Mouse (Mus musculus): Measurements from ENCODE around the gene Mavs.

Mavs gene

DNA sequence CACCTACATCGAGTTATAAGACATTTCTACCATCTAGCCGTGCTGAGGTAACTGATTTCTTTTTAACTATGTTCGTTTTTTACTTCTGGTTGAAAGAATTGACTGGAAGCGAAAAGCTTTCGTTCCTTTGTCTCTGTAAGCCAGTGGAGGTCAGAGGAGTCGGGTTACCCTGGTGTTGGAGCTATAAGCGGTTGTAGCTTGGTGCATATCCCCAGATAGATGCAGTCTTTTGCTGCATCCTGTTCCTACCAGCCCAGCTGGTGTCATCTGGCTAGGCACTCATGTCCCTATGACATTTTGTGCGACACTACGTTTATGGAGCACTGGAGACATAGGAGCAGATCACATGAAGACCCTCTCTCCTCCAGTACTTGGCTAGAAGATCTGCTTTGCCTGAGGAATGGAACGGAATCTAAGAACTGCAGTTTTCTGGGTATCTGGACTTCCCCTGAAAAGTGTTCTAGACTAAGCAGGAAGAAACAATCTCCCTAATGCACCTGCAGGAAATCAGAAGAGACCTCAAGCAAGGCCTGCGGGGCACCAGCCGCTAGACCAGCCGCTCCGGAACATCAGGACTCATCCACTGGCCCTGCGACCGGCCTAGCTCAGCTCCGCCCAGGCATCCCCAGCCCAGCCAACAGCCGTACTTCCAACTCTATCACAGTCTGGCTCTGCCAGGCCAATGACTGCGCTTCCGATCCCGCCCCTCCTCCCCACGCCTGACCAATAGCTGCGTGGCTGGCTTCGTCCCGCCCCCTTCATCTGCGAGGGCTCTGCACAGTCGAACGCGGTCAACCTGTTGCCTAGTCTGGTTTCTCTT is at the start of gene Mavs:
Gene Mavs (plus strand): TSS at position 757 of the 820 bp plus-strand sequence.
- DNase-seq: peak; percentile 97

DNA sequence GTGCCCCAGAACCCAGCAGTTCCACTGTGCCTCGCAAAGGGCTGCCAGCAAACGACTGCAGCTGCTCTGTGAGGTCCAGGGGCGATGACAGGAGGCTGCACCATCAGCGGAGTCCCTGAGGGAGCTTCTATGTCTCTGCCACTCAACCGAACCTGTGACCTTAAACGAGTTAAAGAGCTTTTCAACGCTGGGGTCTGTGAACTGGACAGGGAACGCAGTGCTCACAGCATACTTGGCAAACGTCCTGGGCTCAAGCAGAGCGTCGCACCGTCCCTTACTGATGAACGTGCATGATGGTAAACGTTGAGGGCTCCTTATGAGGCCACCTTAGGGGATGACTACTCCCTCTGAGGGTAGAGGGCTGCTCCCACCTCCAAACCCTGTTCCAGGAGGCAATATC is 47.5 kb upstream of the Mavs start:
- DNase-seq: no peak

DNA sequence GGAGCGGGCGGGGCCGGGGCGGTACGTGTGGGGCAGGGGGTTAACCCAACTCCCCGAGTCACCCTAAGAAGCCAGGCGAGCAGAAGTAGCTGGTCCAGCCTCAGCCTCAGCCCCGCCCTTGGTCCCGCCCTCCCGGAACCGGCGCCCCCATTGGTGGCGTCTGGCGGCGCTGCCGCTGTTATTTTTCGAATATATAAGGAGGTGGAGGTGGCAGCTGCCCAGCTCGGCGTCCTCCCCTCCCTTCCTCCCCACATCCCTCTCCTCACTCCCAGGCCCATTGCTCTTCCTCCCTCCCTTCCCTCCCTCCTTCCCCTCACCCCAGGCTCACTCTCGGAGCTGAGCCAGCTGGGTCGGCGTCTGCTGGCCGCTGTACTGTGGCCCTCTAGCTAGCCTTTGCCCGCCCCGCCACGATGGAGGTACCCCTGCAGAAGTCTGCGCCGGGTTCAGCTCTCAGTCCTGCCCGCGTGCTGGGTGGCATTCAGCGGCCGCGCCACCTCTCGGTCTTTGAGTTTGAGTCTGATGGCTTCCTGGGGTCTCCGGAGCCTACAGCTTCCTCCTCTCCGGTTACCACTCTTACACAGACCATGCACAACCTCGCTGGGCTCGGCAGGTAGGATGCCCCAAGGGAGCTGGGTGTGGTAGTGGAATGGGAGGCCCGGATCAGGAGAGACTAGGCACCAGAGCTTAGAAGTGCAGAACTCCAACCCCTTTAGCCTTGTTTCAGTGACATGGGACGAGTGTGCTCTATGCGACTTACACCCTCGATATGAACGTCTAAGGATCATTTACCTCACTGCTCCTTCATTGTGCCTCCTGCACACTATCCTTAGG is 46.9 kb upstream of the Mavs start, which contains the start of the genes Cdc25b and Spef1:
Gene Cdc25b (plus strand): TSS at position 179 of the 831 bp plus-strand sequence.
Gene Spef1 (minus strand): TSS at position 512 of the 831 bp plus-strand sequence.
- peak; percentile 91 to 92 for DNase-seq

DNA sequence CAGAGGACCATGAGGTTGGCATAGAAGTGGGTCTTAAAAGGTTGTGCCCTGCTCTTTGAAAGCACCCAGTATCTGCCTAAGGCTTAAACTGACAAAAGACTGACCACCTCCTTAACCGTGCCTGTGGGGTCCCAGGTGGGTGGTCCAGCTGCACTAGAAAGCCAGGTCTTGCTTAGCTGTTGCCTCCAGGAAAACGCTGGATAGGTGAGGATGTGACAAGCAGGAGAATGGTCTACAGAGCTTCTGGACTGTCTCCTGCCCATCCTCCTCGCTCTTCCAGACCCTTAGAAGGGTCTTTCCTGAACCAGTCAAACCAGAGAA is 46.3 kb upstream of the Mavs start:
- DNase-seq: no peak

DNA sequence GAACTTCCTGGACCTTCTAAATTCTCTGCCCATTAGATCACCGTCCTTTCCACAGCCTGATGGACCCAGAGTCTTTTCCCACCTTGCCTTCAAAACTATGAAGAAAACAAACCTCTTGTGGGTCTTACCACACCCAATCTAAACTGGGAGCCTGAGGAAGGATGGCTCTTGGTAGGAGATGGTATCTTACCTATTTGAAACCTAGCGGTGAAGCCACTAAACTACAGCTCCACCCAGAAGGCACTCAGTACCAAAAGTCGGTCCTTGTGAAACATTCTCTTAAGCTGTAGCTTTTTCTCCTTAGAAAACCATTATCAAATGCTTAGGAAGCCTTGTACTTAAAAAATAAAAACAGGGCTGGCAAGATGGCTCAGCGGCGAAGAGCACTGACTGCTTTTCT is 45.6 kb upstream of the Mavs start:
- no peak for DNase-seq

DNA sequence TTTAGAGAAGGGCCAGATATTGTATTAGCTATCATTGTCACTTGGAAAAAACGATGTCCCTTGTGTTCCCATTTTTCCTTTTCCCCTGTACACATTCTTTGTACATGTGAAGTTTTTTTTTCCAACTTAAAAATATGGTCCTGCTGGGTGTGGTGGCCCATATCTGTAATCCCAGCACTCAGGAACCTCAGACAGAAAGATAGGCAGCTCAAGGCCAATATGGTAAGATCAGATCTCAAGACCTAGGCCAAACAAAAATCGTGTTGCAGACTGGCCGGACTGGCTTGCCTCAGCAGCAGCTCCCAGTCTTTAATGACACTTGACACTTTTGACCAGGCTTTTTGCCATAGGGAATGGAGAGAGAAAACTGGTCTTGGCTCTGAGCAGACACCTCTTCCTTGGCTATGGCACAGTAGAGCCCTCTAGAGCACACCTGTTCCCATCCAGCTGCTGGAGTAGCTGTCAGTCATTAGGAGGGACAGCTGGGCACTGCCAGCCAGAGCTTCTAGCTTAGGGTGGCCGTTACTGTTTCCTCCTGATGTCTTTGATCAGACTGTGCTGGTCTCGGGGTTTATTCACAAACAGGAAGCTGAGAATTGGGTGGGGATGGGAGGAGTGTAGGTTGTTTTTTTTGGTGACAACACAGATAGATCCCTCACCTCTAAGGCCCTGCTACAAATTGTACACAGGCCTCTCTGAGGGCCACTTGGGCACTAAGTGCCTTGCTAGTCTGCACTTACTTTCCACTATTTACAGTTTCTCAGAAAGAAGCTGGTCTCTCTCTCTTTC is 44.1 kb upstream of the Mavs start:
- peak in 1 of 2 experiments; percentile 34 for DNase-seq

DNA sequence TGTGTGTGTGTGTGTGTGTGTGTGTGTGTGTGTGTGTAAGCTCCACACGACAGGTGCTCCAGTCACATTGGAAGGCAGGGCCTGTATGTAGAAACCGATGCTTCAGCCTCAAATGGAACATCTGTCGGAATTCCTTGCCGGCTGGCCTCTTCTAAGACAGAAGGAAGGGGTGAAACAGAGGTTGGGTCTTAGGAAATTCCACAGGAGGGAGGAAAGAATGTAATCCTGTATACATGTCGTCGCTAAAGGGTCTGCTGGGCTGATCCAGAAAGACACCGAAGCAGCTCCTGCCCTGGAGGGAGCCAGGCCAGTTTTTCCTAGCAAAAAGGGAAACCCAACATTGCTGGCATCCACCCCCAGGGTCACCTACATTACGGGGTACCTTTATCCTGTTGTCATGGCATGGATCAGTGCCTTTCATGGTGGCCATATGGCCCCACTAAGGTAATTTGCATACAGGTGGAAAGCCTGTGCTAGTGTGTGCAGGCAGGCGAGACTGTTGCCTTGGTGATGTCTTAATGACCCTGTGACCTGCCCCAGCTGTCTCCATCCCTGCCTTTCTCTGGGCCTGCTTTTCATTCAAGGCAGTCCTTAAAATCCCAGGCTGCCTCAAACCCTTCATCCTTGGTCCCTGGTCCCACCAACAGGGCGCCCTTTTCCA is 43.4 kb upstream of the Mavs start:
- DNase-seq: no peak

DNA sequence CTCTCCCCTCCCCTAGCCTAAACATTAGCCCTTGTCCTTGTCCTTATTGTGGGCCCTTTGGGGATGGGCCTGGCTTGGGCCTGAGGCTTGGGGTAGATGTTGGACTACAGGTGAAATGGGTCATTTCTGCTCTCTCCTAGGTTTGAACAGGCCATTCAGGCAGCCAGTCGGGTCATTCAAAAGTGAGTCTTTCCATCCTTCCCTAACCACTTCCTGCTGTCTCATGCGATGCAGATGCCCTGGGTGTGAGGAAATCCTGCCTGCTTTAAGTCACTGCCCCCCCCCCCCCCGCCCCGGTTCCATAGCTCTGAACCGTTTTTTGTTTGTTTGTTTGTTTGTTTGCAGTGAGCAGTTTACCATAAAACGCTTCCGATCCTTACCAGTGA is 42.9 kb upstream of the Mavs start:
- DNase-seq: no peak

DNA sequence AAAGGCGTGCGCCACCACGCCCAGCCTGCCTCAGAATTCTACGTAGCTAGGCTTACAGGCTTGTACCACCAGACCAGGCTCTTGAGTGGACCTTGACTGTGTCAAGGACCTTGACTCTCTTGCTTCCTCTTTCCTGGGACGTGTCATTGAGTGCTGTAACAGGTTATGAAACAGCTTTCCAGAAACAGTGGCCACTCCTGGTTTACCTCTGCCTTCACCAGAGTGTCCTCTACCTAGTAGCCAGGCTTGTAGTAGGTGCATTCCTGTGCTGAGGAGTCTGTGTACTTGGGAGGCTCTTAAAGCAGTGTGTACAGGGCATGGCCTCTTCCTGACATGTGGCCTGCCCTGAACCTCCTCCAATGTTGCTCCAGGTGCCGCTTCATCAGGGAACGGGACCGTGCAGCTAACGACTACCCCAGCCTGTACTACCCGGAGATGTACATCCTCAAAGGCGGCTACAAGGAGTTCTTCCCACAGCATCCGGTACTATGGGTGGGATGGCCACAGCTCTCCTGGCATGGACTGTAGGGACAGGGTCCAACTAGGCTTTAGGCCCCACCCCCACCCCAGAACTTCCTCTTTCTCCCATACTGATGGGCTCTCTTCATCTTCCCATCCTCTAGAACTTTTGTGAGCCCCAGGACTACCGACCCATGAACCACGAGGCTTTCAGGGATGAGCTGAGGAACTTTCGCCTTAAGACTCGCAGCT is 37.1 kb upstream of the Mavs start:
- DNase-seq: peak; percentile 60 to 68

DNA sequence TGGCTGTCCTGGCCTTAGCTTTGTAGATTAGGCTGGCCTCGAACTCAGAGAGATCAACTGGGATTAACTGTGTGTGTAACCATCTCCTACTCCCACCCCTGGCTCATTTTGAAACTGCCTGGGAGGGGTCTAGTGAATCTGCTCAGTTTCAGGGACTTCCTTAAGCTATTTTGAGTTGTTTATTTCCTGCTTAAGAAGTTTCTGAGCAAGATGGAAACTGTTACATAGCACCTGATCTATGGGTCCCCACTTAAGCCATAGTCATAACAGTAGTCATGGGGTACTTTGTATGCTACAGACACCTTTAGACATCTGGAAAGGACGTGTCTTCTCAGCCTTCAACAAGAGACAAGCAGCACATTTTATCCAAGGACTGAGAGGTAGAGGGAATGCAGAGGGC is 33.2 kb upstream of the Mavs start:
- DNase-seq: no peak

DNA sequence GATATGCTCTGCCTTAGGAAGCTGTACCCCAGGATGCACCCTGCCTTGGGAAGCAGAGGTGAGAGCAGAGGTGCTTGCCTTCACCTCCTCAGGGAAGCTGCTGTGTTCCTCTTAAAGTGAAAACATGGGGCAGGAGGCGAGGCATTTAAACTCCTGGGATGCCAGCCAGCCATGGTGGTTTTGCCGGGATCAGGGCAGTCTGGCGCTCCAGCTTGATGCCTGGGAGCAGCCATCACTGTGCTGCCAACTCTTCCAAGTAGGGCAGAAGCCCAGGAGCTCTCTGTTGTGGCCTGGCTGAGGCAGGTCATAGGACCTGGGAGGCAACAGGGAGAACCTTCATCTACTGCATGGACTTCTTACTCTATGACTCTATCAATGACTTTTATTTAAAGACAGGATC is 32.6 kb upstream of the Mavs start:
- DNase-seq: no peak

DNA sequence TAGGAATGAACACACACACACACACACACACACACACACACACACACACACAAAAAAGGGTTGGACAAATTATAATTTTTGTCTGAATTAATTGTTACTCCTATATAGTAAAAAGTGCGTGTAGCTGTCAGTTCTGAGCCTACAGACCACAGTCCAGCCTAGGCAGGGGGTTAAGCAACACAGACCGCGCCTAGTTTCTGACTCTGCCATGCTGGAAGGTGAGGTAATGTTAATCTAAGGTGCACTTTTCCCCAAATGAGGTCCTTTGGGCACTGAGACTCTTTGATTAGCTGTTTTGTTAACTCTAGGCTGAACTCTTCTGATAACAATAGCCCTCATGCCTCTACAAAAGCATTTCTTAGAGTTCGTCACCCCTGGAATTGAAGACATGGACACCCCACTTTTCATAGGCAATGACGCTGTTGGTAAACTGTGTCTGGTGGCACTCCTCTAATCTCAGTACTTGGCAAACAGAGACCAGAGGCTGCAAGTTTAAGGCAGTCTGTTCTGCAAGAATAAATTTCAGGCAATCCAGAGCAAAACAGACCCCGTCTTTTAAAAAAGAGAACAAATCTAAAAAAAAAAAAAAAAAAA is 29.9 kb upstream of the Mavs start:
- DNase-seq: no peak

DNA sequence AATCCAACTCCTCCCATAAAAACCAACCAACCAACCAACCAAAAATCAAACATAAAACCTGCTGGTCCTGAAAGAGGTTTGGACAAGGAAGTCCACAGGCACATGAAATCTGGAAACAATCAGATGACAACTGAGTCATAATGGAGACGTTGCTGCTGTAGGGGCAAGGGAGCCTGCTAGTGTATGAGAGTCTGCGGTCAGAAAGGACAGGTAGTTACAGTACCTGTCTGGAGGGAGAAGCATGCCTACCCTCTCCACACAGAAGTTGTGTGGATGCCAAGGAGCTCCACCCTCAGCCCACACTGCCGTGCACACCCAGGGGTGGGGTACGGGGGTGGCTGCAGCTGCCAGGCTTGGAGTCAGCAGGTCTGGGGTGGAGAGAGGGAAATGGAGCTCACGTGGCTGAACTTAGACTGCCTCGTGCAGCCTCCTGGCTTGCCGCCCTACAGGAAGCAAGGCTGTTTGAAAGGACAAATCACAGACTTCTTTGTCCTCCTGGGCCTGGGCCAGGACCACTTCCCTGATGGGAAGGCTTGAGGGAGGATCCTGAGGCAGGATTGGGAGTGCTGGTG is 29.4 kb upstream of the Mavs start:
- peak; percentile 95 to 97 for DNase-seq

DNA sequence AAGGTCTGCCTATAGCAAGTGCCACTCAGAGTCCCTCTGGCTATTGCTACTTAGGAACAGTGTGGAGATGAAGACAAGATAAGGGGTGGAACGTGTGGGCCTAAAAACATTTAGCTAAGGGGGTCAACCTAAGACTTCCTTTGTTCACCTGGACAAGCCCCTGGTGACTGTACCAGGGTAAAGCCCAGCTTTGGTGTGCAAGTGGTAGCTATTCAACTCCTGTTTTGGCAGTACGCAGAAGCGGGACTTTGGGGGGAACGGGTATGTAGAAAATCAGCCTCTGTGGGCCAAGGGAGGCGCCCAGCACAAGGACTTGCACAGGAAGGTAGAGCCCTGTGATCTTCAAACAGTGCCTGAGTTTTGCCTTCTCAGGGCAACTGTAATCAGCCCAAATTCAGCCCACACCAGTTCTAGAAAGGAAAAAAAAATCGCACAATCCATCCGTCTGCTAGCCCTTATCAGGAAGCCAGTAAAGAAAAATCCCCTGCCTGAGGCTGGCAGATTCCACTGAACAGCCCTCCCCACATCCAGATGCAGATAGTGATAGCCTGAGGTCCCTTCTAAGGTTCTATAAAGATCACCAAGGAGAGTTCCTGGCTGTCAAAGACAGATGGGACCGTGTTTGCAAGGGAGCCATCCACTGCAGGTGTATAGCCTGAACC is 28.2 kb upstream of the Mavs start:
- DNase-seq: no peak

DNA sequence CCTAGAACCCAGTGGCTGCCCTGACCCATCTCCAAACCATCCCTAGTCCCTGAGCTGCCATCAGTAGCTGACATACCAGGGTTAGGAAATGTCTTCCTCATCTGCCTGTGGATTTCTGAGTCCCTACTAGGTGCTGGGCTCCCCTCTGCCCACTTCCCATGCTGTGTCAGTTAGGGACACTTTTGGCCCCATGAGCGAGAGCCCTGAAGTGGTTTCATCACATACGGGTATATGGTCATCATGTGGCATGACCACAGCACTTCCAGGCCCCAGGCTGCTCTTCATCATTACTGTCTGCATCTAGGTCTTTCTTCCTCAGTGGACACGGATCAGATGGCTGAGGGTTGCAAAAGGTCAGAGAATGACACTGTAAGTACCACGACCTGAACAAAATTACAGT is 27.1 kb upstream of the Mavs start, which contains the start of gene Ap5s1:
Gene Ap5s1 (plus strand): TSS at position 301 of the 400 bp plus-strand sequence.
- no peak for DNase-seq

DNA sequence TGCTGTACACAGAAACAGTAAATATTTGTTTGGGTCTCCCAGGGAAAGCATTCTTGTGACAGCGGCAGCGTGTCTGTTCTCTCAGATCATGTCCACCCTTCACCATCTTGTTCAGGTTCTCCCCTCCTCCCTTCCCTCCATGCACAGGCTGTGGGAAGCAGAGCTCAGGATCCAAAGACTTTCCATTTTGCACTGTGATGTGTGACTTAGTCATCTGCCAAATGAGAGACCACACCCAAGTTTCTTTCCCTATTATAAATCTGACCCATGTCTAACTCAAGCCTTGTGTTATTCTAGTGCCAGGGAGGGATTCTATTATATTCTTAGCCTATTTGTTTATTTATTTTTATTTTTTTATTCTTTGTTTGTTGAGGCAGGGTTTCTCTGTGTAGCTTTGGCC is 25.5 kb upstream of the Mavs start:
- no peak for DNase-seq

DNA sequence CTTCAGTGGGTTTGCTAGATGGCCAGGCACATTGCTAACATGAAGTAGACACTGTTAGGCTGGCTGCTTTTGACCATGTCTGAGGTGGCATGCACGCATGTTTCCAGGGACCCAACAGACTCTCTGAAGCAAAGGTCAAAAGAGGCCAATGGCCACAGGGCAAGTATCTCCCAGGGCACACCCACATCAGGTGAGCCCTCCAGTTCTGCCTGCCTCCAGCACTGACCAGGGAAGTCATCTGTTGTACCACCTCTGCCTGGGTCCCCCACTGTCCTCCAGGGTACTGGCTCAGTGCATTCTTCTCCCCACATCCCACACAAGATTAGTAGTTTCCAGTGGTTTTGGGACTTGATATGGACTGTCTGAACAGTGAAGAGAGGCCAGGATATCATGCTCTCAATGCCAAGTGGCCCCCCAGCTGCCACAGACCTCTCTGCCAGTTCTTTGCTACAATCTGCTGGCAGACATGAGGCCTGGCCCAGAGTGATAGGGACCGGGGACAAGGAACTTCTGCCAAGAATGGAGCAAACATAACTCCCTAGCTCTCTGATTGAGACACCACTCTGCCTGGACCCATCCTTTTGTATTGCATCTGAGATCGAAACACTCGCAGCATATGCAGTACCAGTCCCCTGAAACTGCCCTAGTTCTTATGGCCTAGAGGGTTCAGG is 24.6 kb upstream of the Mavs start:
- peak in 1 of 2 experiments; percentile 51 for DNase-seq

DNA sequence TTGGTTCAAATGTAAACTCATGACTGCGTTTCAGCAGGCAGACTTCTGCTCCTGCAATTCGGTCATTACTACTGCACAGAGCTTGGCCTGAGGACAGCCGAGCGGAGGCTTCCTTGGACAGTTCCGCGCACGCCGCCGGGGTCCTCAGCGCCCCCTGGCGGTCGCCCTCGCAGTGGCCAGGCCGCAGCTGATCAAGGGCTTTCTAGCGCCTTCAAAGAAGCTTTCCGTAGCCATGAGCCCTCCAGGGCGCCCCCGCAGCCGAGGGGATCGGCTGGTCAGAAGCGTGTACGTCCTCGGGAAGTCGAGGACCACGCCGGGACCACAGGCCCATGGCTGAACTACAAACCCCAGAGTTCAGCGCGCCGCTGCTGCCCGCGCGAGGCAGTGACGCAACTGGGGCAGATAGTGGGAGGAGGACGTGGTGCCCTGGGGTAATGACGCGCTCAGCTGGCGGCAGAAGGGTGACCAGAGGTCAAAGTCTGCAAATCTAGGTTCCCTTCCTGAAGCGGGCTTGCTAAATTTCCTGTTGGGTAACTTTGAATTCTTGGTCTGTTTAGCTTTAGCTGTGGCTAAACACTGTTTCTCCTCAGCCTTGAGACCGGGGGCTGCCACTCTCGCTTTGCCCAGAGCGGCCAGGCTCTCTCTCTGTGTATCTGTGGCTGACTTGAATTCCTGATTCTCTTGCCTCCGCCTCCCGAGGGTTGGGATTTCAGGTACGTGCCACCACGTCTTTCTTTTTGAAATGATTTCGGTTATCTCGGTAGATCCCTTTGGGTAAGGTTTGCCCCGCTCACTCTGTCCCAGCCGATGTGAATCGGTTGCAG is 23.7 kb upstream of the Mavs start:
- peak; percentile 97 to 98 for DNase-seq

DNA sequence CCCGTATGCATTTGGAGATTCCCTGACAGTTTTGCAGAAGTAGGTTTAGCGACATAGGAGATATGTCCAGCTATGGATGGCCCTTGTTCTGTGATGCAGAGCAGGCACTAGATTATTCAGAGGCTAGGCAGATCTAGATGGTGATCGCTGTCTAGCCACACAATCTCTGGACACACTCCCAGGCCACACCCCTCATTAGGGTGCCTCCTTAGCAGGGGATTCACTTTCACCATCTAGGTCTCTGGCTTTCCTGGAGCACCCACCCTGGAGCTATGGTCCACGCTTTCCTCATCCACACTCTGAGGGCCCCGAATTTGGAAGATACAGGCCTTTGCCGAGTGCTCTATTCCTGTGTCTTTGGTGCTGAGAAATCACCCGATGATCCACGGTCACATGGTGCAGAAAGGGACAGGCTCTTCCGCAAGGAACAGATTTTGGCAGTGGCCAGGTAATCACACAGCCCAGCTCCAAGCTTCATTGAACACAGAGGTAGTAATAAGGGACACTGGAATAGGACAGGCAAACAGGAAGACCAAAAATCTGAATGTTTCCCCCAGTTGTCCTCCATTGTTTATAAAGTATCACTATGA is 22.7 kb upstream of the Mavs start:
- DNase-seq: peak in 1 of 2 experiments; percentile 35

Data from lung, postnatal 4 days (tissue).